Mouse (Mus musculus) ES-Bruce4 (cell line): ENCODE measurements around the gene Twnk.

Experiments
- CTCF ChIP-seq: IDR thresholded peaks from one replicate; pipeline ENCODE4 v1.8.1; 2011; ENCODE audit warnings: low read depth, low read length
- EP300 ChIP-seq: IDR thresholded peaks from 2 replicates; pipeline ENCODE4 v1.6.1; 2011; ENCODE audit warnings: low read depth, low read length; ENCODE audit not compliant: insufficient read depth
- POLR2A ChIP-seq: IDR thresholded peaks from one replicate; pipeline ENCODE4 v1.8.1; 2011; ENCODE audit warnings: low read length; ENCODE audit not compliant: insufficient read depth

GRCm38 (mm10) chr19:44991031-44991430 lies 14.4 kb upstream of the Twnk start:
- no peak for TF ChIP-seq CTCF
- TF ChIP-seq POLR2A: no peak
- no peak for TF ChIP-seq EP300
